Mouse (Mus musculus) thymus, adult 2 months (tissue): ENCODE measurements at regions not wholly inside any gene's neighbourhood (a gene's known extent, or its start where the extent isn't known, plus 50 kb on each side); places are given as distances from the start of the nearest gene placed in this dataset.

ENCODE experiments used
- DNase-seq: peaks from one replicate; pipeline ENCODE4 v3.0.0; 2021
- H3K27ac ChIP-seq: fragments of 200-500 bp; 2 replicates; pipeline ENCODE4 v1.5.1; 2012; ENCODE audit warnings: low read length, control low read depth; ENCODE audit not compliant: control insufficient read depth, insufficient read depth
- H3K27me3 ChIP-seq: fragments of 200-500 bp; 2 replicates; pipeline ENCODE4 v1.6.1; 2012; ENCODE audit warnings: mild to moderate bottlenecking, low read length, moderate library complexity, mixed read lengths; ENCODE audit not compliant: control insufficient read depth, insufficient read depth
- H3K36me3 ChIP-seq: fragments of 200-500 bp; 2 replicates; pipeline ENCODE4 v1.6.1; 2012; ENCODE audit warnings: mild to moderate bottlenecking, low read length, moderate library complexity; ENCODE audit not compliant: control insufficient read depth, insufficient read depth
- H3K4me1 ChIP-seq: fragments of 200-500 bp; replicated peaks from 2 replicates; pipeline ENCODE4 v1.6.1; 2012; ENCODE audit warnings: low read length; ENCODE audit not compliant: control insufficient read depth, insufficient read depth
- H3K4me3 ChIP-seq: fragments of 200-500 bp; 2 replicates; pipeline ENCODE4 v1.5.1; 2012; ENCODE audit warnings: mild to moderate bottlenecking, low read length, control low read depth, moderate library complexity; ENCODE audit not compliant: control insufficient read depth, insufficient read depth
- CTCF ChIP-seq: fragments of 200-500 bp; IDR thresholded peaks from 2 replicates; pipeline ENCODE4 v1.5.1; 2012; ENCODE audit warnings: mild to moderate bottlenecking, control low read depth, low read length, moderate library complexity, borderline replicate concordance; ENCODE audit not compliant: control insufficient read depth, poor library complexity, insufficient read depth; ENCODE audit errors: extremely low read depth
- POLR2A ChIP-seq: fragments of 200-500 bp; IDR thresholded peaks from 2 replicates; pipeline ENCODE4 v1.6.1; 2012; ENCODE audit warnings: mild to moderate bottlenecking, low read length, control low read depth, moderate library complexity; ENCODE audit not compliant: control insufficient read depth, poor library complexity, insufficient read depth; ENCODE audit errors: extremely low read depth
- WGBS: fragments of 180-500 bp; shearing (Covaris S2); methylation state at CpG from one replicate; pipeline ENCODE4 v1.1.7; 2018; 5-methylcytosine and 5-hydroxymethylcytosine counted together

DNA sequence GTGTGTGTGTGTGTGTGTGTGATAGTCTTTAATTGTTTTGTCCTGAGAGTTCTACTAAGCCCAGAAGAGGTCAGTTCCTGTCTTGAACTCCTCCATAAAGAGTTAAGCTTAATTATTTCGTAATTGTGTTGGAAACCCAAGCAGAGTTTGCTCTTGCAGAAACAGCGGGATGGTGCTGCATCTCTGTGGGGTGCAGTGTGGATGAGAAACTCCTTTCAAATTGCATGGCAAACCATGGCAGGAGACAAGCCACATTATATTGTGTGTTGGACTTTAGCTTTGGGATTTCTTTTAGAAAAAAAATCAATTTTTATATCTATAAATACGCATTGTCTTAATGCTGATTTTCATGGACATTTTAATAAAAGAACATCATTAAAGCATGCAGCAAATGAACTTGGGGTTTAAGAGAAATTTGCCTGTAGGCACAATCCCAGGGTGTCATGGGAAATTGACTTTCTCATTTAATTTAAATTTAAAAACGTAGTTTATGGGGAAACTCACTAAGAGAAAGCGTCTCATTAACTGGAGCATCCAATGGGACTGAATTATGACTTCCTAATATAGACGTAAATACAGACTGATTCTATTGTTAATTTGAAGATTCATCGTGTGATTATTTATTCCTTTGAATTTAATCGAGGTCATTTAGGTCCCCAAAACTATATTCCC is 61.4 kb upstream of the Olfr275 start:
- no peak for DNase-seq
- no peak overlapping the region for H3K4me3 ChIP-seq
- no peaks in the 10 kb centered on the region for H3K4me1 ChIP-seq
- TF ChIP-seq CTCF (no peak), POLR2A (no peak)
- WGBS: 84% methylated on average over 8 of the region's 8 CpGs
- no peak overlapping the region for H3K27ac ChIP-seq
- no peaks in the 10 kb centered on the region for H3K27me3 ChIP-seq
- H3K36me3 ChIP-seq: no peaks in the 10 kb centered on the region
